Comparison of ENCODE assay signal across 8 mouse cellular contexts in genomic region chr13:73887415-73887874, GRCm38 (mm10). TPM values are rescaled to one million over a fixed set of nuclear protein-coding genes. Genes with fewer than 3 reads are reported as not detected.
A peak's percentile ranks its signal among the peaks of the same experiment; 100 is the strongest.
DNase-seq lines count a peak whose midpoint lies in the region; ATAC-seq lines count a peak whose summit lies in the region.

No protein-coding gene starts in this region.

- H3K4me3 ChIP-seq in intestine, embryonic 16.5 days (ENCODE audit: low read length): no peak overlapping the region

- no peaks in the 10 kb centered on the region for H3K27me3 ChIP-seq in intestine, embryonic 16.5 days (replicated peaks; ENCODE audit: control insufficient read depth, insufficient read depth, low read length)

- peaks cover 5% of the 10 kb centered on the region for H3K4me1 ChIP-seq in intestine, embryonic 16.5 days (ENCODE audit: control insufficient read depth, insufficient read depth, low read length)

- no peaks in the 10 kb centered on the region for H3K36me3 ChIP-seq in intestine, embryonic 16.5 days (ENCODE audit: control insufficient read depth, insufficient read depth, low read length)

- ATAC-seq in intestine, embryonic 16.5 days: peak; percentile 71; the same call in 1 of the 2 replicates

- H3K9me3 ChIP-seq in intestine, embryonic 16.5 days (ENCODE audit: control insufficient read depth, low read length): no peaks in the 10 kb centered on the region

- no peak overlapping the region for H3K9ac ChIP-seq in intestine, embryonic 16.5 days (ENCODE audit: low read depth, low read length)

- no peak overlapping the region for H3K4me2 ChIP-seq in intestine, embryonic 16.5 days (ENCODE audit: low read depth, low read length)

- no peak overlapping the region for H3K27ac ChIP-seq in intestine, embryonic 16.5 days (ENCODE audit: low read length)

- DNase-seq in adipocyte (ENCODE audit: low spot score): peak; percentile 69
- DNase-seq in fibroblast of lung, adult 2 months (ENCODE audit: low read depth): peak; percentile 68
- peak; percentile 80 for DNase-seq in lung, postnatal 10 days
- DNase-seq in frontal cortex, postnatal 25 days (ENCODE audit: low spot score in 2 of 2): no peak
- DNase-seq in thymus, adult 18-20 months: no peak
- no peak for DNase-seq in c-Kit-positive CD71-positive TER-119-positive erythroid progenitor cells, embryonic 14.5 days (ENCODE audit: low spot score)
- DNase-seq in adrenal gland, adult 18-20 months (ENCODE audit: low spot score in 2 of 2): no peak

- WGBS in intestine, embryonic 16.5 days: 36% methylated on average over 4 of the region's 4 CpGs

RNA-seq across cellular contexts. Expression of gene Nkd2, which starts 40.0 kb away (rescaled TPM):
- polyA plus RNA-seq in intestine, embryonic 16.5 days (2015; fragmentation: Nextera tagmentation; extraction: Ambion mirVana): 4.1 and 4.2 TPM in 2 replicates
- total RNA-seq in adrenal gland, adult 18-20 months (2021): 1 to 10 TPM; 1.4 to 1.8 TPM

RNA-seq across cellular contexts. Expression of gene Trip13, which starts 50.1 kb away (rescaled TPM):
- 26.2 and 32.2 TPM in 2 replicates for polyA plus RNA-seq in intestine, embryonic 16.5 days (2015; fragmentation: Nextera tagmentation; extraction: Ambion mirVana)
- total RNA-seq in adrenal gland, adult 18-20 months (2021): under 1 TPM; 0.63 to 0.67 TPM

RNA-seq across cellular contexts. Expression of gene Brd9, which starts 50.2 kb away (rescaled TPM):
- 35.7 and 37.4 TPM in 2 replicates for polyA plus RNA-seq in intestine, embryonic 16.5 days (2015; fragmentation: Nextera tagmentation; extraction: Ambion mirVana)
- 10 to 100 TPM; 27.4 to 31.8 TPM for total RNA-seq in adrenal gland, adult 18-20 months (2021)

Comparison
In these comparisons a context has a peak if more than half of its experiments do, and no peak if none do; other contexts are left out.
1. DNase-seq: peak in adipocyte (single experiment), fibroblast of lung, adult 2 months (single experiment) and lung, postnatal 10 days (single experiment); none in frontal cortex, postnatal 25 days (0 of 2), thymus, adult 18-20 months (0 of 2), c-Kit-positive CD71-positive TER-119-positive erythroid progenitor cells, embryonic 14.5 days (single experiment) and adrenal gland, adult 18-20 months (0 of 2).